Mouse (Mus musculus): ENCODE measurements around the gene Cdc42ep2. TPM values are rescaled to one million over a fixed set of nuclear protein-coding genes. Genes with fewer than 3 reads are reported as not detected.
"Not testable (repeated sequence)": the region's sequence is repeated elsewhere in the genome, so short reads cannot be mapped to it uniquely, and the experiment has no call there.

Gene Cdc42ep2
- polyA plus RNA-seq, 1 experiment: 2.5 TPM

- no peaks in the 10 kb centered on the region for H3K4me1 ChIP-seq (ENCODE audit: control insufficient read depth, insufficient read depth, low read length)
- TF ChIP-seq CTCF (IDR thresholded peaks at IDR 0.05; ENCODE audit: low read depth, low read length) (no peak), POLR2A (IDR thresholded peaks at IDR 0.05; ENCODE audit: borderline replicate concordance, low read depth, low read length) (no peak)
- H3K27ac ChIP-seq (ENCODE audit: insufficient read depth, low read depth, low read length): no peak overlapping the region
- H3K4me3 ChIP-seq (ENCODE audit: insufficient read depth, low read length): peak overlapping the region; percentile 52
Observed at GRCm38 (mm10) chr19:5893282-5894001, 31.2 kb downstream of the Cdc42ep2 start.

GRCm38 (mm10) chr19:5892735-5893134, 31.9 kb downstream of the Cdc42ep2 start:
- H3K27ac ChIP-seq (ENCODE audit: insufficient read depth, low read depth, low read length): no peak overlapping the region
- no peaks in the 10 kb centered on the region for H3K4me1 ChIP-seq (ENCODE audit: control insufficient read depth, insufficient read depth, low read length)
- no peak for TF ChIP-seq CTCF (IDR thresholded peaks at IDR 0.05; ENCODE audit: low read depth, low read length)
- no peak for TF ChIP-seq POLR2A (IDR thresholded peaks at IDR 0.05; ENCODE audit: borderline replicate concordance, low read depth, low read length)
- no peak overlapping the region for H3K4me3 ChIP-seq (ENCODE audit: insufficient read depth, low read length)

DNA sequence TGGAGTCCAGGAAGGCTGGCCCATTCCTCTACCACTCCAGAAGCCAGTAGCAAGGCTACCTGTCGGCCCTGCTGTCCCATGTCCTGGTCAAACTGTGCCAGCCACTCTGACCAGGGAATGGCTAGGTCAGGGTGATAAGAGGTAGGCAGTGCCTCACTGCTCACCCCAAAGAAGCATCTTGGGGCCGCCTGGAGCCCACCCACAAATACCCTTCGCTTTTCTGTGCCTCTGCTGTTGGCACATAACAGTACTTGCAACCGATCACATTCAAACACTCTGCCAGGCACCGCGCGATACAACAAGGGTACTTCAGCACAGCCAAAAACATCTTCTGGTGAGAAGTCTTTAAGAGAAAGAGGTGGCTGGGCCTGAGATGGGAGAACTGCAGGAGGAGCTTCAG, 32.4 kb downstream of the Cdc42ep2 start:
- no peak overlapping the region for H3K27ac ChIP-seq (ENCODE audit: insufficient read depth, low read depth, low read length)
- H3K4me3 ChIP-seq (ENCODE audit: insufficient read depth, low read length): no peak overlapping the region
- no peak for TF ChIP-seq CTCF (IDR thresholded peaks at IDR 0.05; ENCODE audit: low read depth, low read length)
- no peak for TF ChIP-seq POLR2A (IDR thresholded peaks at IDR 0.05; ENCODE audit: borderline replicate concordance, low read depth, low read length)
- peaks cover 2% of the 10 kb centered on the region for H3K4me1 ChIP-seq (ENCODE audit: control insufficient read depth, insufficient read depth, low read length)

- H3K27ac ChIP-seq (ENCODE audit: insufficient read depth, low read depth, low read length): no peak overlapping the region
- H3K4me3 ChIP-seq (ENCODE audit: insufficient read depth, low read length): no peak overlapping the region
- H3K4me1 ChIP-seq (ENCODE audit: control insufficient read depth, insufficient read depth, low read length): peaks cover 7% of the 10 kb centered on the region
- no peak for TF ChIP-seq POLR2A (IDR thresholded peaks at IDR 0.05; ENCODE audit: borderline replicate concordance, low read depth, low read length)
- no peak for TF ChIP-seq CTCF (IDR thresholded peaks at IDR 0.05; ENCODE audit: low read depth, low read length)
Observed at GRCm38 (mm10) chr19:5891521-5892258, 32.9 kb downstream of the Cdc42ep2 start.

GRCm38 (mm10) chr19:5889211-5889610, 35.4 kb downstream of the Cdc42ep2 start:
- H3K4me1 ChIP-seq (ENCODE audit: control insufficient read depth, insufficient read depth, low read length): peaks cover 12% of the 10 kb centered on the region
- H3K4me3 ChIP-seq (ENCODE audit: insufficient read depth, low read length): no peak overlapping the region
- no peak overlapping the region for H3K27ac ChIP-seq (ENCODE audit: insufficient read depth, low read depth, low read length)
- TF ChIP-seq CTCF (IDR thresholded peaks at IDR 0.05; ENCODE audit: low read depth, low read length) (no peak), POLR2A (IDR thresholded peaks at IDR 0.05; ENCODE audit: borderline replicate concordance, low read depth, low read length) (no peak)

- no peak for TF ChIP-seq POLR2A (IDR thresholded peaks at IDR 0.05; ENCODE audit: borderline replicate concordance, low read depth, low read length)
- TF ChIP-seq CTCF (IDR thresholded peaks at IDR 0.05; ENCODE audit: low read depth, low read length): no peak
- no peak overlapping the region for H3K4me3 ChIP-seq (ENCODE audit: insufficient read depth, low read length)
- H3K4me1 ChIP-seq (ENCODE audit: control insufficient read depth, insufficient read depth, low read length): peaks cover 18% of the 10 kb centered on the region
- H3K27ac ChIP-seq (ENCODE audit: insufficient read depth, low read depth, low read length): peak overlapping the region; percentile 22; the same call in 1 of the 2 replicates
Observed at GRCm38 (mm10) chr19:5887234-5887815, 37.3 kb downstream of the Cdc42ep2 start.

GRCm38 (mm10) chr19:5885838-5886237, 38.8 kb downstream of the Cdc42ep2 start:
- Histone ChIP-seq H3K4me3 (ENCODE audit: insufficient read depth, low read length) (no peak overlapping the region), H3K27ac (ENCODE audit: insufficient read depth, low read depth, low read length) (no peak overlapping the region), H3K4me1 (ENCODE audit: control insufficient read depth, insufficient read depth, low read length) (peaks cover 26% of the 10 kb centered on the region)
- TF ChIP-seq CTCF (IDR thresholded peaks at IDR 0.05; ENCODE audit: low read depth, low read length) (no peak), POLR2A (IDR thresholded peaks at IDR 0.05; ENCODE audit: borderline replicate concordance, low read depth, low read length) (no peak)

DNA sequence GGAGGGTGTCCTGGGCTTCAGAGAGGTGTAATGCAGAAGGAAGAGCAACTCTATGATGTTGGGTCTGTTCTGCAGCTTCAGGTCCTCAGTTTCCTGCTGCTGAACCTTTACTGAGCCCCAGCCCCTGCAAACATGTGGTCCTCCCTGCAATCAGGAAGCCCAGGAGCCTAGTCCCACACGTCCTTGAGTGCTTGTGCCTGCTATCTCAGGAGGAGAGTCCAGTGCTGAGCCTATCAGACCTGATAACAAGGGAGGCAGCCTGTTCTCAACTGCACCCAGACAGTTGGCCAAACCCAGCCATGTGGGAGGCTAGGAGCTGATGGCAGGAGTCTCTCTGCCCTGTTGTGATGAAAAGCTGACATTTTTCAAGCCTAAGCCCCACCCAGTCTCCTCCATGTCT, 40.7 kb downstream of the Cdc42ep2 start:
- TF ChIP-seq CTCF (IDR thresholded peaks at IDR 0.05; ENCODE audit: low read depth, low read length): no peak
- TF ChIP-seq POLR2A (IDR thresholded peaks at IDR 0.05; ENCODE audit: borderline replicate concordance, low read depth, low read length): no peak
- no peak overlapping the region for H3K27ac ChIP-seq (ENCODE audit: insufficient read depth, low read depth, low read length)

DNA sequence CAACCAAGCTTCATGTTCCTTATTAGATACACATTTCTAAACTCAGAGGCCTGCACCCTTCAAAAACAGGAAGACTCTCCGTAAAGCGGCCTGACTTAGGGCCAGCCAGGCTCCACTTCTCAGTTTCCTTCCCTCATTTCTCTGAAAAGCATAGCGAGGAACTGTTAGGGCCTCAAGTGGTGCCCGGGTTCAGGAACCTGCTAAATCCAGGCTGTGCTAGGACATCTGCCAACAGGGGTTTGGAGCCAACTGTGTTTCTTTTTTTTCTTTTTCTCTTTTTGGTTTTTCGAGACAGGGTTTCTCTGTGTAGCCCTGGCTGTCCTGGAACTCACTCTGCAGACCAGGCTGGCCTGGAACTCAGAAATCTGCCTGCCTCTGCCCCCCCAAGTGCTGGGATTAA, 42.5 kb downstream of the Cdc42ep2 start:
- H3K27ac ChIP-seq (ENCODE audit: insufficient read depth, low read depth, low read length): peak overlapping the region; percentile 75
- H3K4me1 ChIP-seq (ENCODE audit: control insufficient read depth, insufficient read depth, low read length): peaks cover 41% of the 10 kb centered on the region
- not testable (repeated sequence) for H3K4me3 ChIP-seq (ENCODE audit: insufficient read depth, low read length)

More for the DNA sequence above, 40.7 kb downstream of the Cdc42ep2 start:
- Histone ChIP-seq H3K4me3 (ENCODE audit: insufficient read depth, low read length) (no peak overlapping the region), H3K4me1 (ENCODE audit: control insufficient read depth, insufficient read depth, low read length) (peaks cover 42% of the 10 kb centered on the region)

DNA sequence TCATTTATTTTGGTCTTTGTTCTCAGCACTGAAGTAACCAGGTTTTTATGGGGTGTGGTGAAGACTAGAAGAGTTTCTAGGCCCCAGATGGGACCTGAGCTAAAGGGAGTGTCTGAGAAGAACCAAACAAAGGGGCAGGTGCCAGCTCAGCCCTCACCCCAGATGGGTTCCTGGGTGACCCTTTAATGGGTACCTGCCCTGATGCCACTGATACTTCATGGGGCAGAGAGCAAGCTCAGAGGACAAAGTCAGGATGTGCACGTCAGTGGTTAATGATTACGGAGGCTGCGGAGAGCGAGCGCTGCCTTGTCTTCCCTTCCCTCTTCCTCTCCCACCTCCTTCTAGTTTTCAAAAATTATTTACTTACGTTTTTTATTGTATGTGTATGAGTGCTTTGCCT, 43.5 kb downstream of the Cdc42ep2 start:
- TF ChIP-seq POLR2A (IDR thresholded peaks at IDR 0.05; ENCODE audit: borderline replicate concordance, low read depth, low read length) (no peak), CTCF (IDR thresholded peaks at IDR 0.05; ENCODE audit: low read depth, low read length) (no peak)
- H3K4me1 ChIP-seq (ENCODE audit: control insufficient read depth, insufficient read depth, low read length): peaks cover 40% of the 10 kb centered on the region
- peak overlapping the region; percentile 65 for H3K27ac ChIP-seq (ENCODE audit: insufficient read depth, low read depth, low read length)
- no peak overlapping the region for H3K4me3 ChIP-seq (ENCODE audit: insufficient read depth, low read length)

Measured in bone marrow macrophage, adult 2 months (primary cell).